Mouse (Mus musculus) layer of hippocampus, adult 18-20 months (tissue): ENCODE measurements around the gene Dusp6. TPM values are rescaled to one million over a fixed set of nuclear protein-coding genes. Genes with fewer than 3 reads are reported as not detected.
A peak's percentile ranks its signal among the peaks of the same experiment; 100 is the strongest.

ENCODE experiments used
- DNase-seq, 2 experiments: peaks; one replicate each; pipeline ENCODE4 v3.0.0; 2022; ENCODE audit warnings: low spot score in 2 of 2
- total RNA-seq, 2 experiments: library from RNA; stranded (reverse); gene quantifications; 2 replicates each; pipeline ENCODE4 v1.2.3; 2021

The Dusp6 gene
- total RNA-seq, 2 experiments from 2014 or later, result 80.3 to 83.0 TPM

GRCm38 (mm10) chr10:99270406-99270805, 7.4 kb downstream of the Dusp6 start:
- no peak for DNase-seq

- DNase-seq, result no peak
Measured at GRCm38 (mm10) chr10:99271016-99271415, 8.0 kb downstream of the Dusp6 start.

GRCm38 (mm10) chr10:99273006-99273405, 10.0 kb downstream of the Dusp6 start:
- DNase-seq, result no peak

GRCm38 (mm10) chr10:99274640-99275039, 11.6 kb downstream of the Dusp6 start:
- no peak for DNase-seq

- DNase-seq, result no peak
Measured at GRCm38 (mm10) chr10:99279067-99279880, 16.2 kb downstream of the Dusp6 start.

GRCm38 (mm10) chr10:99283981-99284385, 21.0 kb downstream of the Dusp6 start:
- DNase-seq, result no peak

- no peak for DNase-seq
Measured at GRCm38 (mm10) chr10:99284918-99285317, 21.9 kb downstream of the Dusp6 start.

- DNase-seq, result no peak
Measured at GRCm38 (mm10) chr10:99285759-99286158, 22.7 kb downstream of the Dusp6 start.

GRCm38 (mm10) chr10:99286213-99286612, 23.2 kb downstream of the Dusp6 start:
- no peak for DNase-seq

GRCm38 (mm10) chr10:99286787-99287186, 23.8 kb downstream of the Dusp6 start:
- DNase-seq, result no peak

GRCm38 (mm10) chr10:99287206-99287605, 24.2 kb downstream of the Dusp6 start:
- DNase-seq, result no peak

- no peak for DNase-seq
Measured at GRCm38 (mm10) chr10:99289176-99289575, 26.1 kb downstream of the Dusp6 start.

GRCm38 (mm10) chr10:99293111-99293640, 30.1 kb downstream of the Dusp6 start:
- no peak for DNase-seq

- no peak for DNase-seq
Measured at GRCm38 (mm10) chr10:99297721-99298120, 34.7 kb downstream of the Dusp6 start.

- DNase-seq, result no peak
Measured at GRCm38 (mm10) chr10:99298328-99299295, 35.6 kb downstream of the Dusp6 start.

GRCm38 (mm10) chr10:99299303-99299702, 36.3 kb downstream of the Dusp6 start:
- no peak for DNase-seq

- DNase-seq, result no peak
Measured at GRCm38 (mm10) chr10:99302051-99302450, 39.0 kb downstream of the Dusp6 start.

- DNase-seq, result no peak
Measured at GRCm38 (mm10) chr10:99308837-99309236, 45.8 kb downstream of the Dusp6 start.

GRCm38 (mm10) chr10:99309617-99310016, 46.6 kb downstream of the Dusp6 start:
- no peak for DNase-seq

- DNase-seq, result peak in 1 of 2 experiments; percentile 14
Measured at GRCm38 (mm10) chr10:99310204-99310603, 47.2 kb downstream of the Dusp6 start.

- DNase-seq, result no peak
Measured at GRCm38 (mm10) chr10:99311956-99312355, 48.9 kb downstream of the Dusp6 start.

GRCm38 (mm10) chr10:99314366-99314765, 51.3 kb downstream of the Dusp6 start:
- DNase-seq, result no peak
